Mouse (Mus musculus) MEL (cell line): ENCODE measurements around the gene Syt3. TPM values are rescaled to one million over a fixed set of nuclear protein-coding genes. Genes with fewer than 3 reads are reported as not detected.

Experiments
- DNase-seq: peaks from one replicate; pipeline ENCODE4 v3.0.0; 2011; ENCODE audit warnings: low read depth, low spot score
- H3K27ac ChIP-seq: 2 replicates; pipeline ENCODE4 v1.5.1; 2012; ENCODE audit warnings: low read depth, mild to moderate bottlenecking, control low read depth, low read length, moderate library complexity; ENCODE audit not compliant: control insufficient read depth
- H3K27me3 ChIP-seq, 2 experiments: fragments of 150-350 bp in 1 of 2; sonication (generic) in 1 of 2; 2 replicates each; pipeline ENCODE4 v1.6.1; 2012; ENCODE audit warnings: low read length in 2 of 2, mild to moderate bottlenecking in 2 of 2, improper control_type of control experiment in 1 of 2, moderate library complexity in 1 of 2; ENCODE audit not compliant: insufficient read depth in 2 of 2, control insufficient read depth in 1 of 2
- H3K36me3 ChIP-seq, 2 experiments: 2 replicates each; pipeline ENCODE4 v1.6.1; 2012 to 2014; ENCODE audit warnings: low read length in 2 of 2, improper control_type of control experiment in 1 of 2, inconsistent platforms in 1 of 2, mild to moderate bottlenecking in 1 of 2; ENCODE audit not compliant: insufficient read depth in 2 of 2, control insufficient read depth in 1 of 2
- H3K4me1 ChIP-seq, 2 experiments: fragments of 150-350 bp in 1 of 2; sonication (generic) in 1 of 2; 2 replicates each; pipeline ENCODE4 v1.6.1; 2012; ENCODE audit warnings: low read length in 2 of 2, improper control_type of control experiment in 1 of 2, mild to moderate bottlenecking in 1 of 2; ENCODE audit not compliant: insufficient read depth in 2 of 2, control insufficient read depth in 1 of 2
- H3K4me3 ChIP-seq, 2 experiments: fragments of 150-350 bp in 1 of 2; sonication (generic) in 1 of 2; 2 replicates each; pipeline ENCODE4 v1.5.1; 2012; ENCODE audit warnings: low read depth in 2 of 2, low read length in 2 of 2, mild to moderate bottlenecking in 2 of 2, moderate library complexity in 2 of 2, control low read depth in 1 of 2, improper control_type of control experiment in 1 of 2; ENCODE audit not compliant: control insufficient read depth in 1 of 2, insufficient read depth in 1 of 2
- H3K79me2 ChIP-seq: 2 replicates; pipeline ENCODE4 v1.6.1; 2012; ENCODE audit warnings: mild to moderate bottlenecking, low read length, moderate library complexity; ENCODE audit not compliant: control insufficient read depth, poor library complexity, insufficient read depth
- H3K9ac ChIP-seq: 2 replicates; pipeline ENCODE4 v1.6.1; 2012; ENCODE audit warnings: low read depth, mild to moderate bottlenecking, control low read depth, low read length, moderate library complexity; ENCODE audit not compliant: control insufficient read depth, poor library complexity, severe bottlenecking
- H3K9me3 ChIP-seq: fragments of 150-350 bp; sonication (generic); replicated peaks from 2 replicates; pipeline ENCODE4 v1.6.1; 2012; ENCODE audit warnings: mild to moderate bottlenecking, low read length, improper control_type of control experiment, moderate library complexity; ENCODE audit not compliant: insufficient read depth
- BHLHE40 ChIP-seq: IDR thresholded peaks from 2 replicates; pipeline ENCODE4 v1.6.1; 2012; ENCODE audit warnings: low read depth, mild to moderate bottlenecking, inconsistent platforms, low read length, improper control_type of control experiment, borderline replicate concordance
- CHD2 ChIP-seq: IDR thresholded peaks from 2 replicates; pipeline ENCODE4 v1.6.1; 2011; ENCODE audit warnings: low read length, improper control_type of control experiment
- E2F4 ChIP-seq: IDR thresholded peaks from 2 replicates; pipeline ENCODE4 v1.6.1; 2011; ENCODE audit warnings: low read depth, low read length, improper control_type of control experiment, borderline replicate concordance
- GABPA ChIP-seq: IDR thresholded peaks from 2 replicates; pipeline ENCODE4 v1.6.1; 2012; ENCODE audit warnings: low read depth, mild to moderate bottlenecking, inconsistent platforms, low read length, improper control_type of control experiment, moderate library complexity
- MAFK ChIP-seq: IDR thresholded peaks from 2 replicates; pipeline ENCODE4 v1.6.1; 2011; ENCODE audit warnings: low read depth, mild to moderate bottlenecking, low read length, improper control_type of control experiment, borderline replicate concordance
- MAX ChIP-seq: IDR thresholded peaks from 2 replicates; pipeline ENCODE4 v1.6.1; 2011; ENCODE audit warnings: low read length, improper control_type of control experiment
- MAZ ChIP-seq: IDR thresholded peaks from 2 replicates; pipeline ENCODE4 v1.6.1; 2012; ENCODE audit warnings: low read depth, mild to moderate bottlenecking, inconsistent platforms, low read length, improper control_type of control experiment
- MEF2A ChIP-seq: IDR thresholded peaks from 2 replicates; pipeline ENCODE4 v1.6.1; 2014; ENCODE audit warnings: low read depth, mild to moderate bottlenecking, inconsistent platforms, low read length, improper control_type of control experiment; ENCODE audit not compliant: poor library complexity, insufficient replicate concordance, severe bottlenecking; ENCODE audit errors: extremely low read depth
- MXI1 ChIP-seq: IDR thresholded peaks from 2 replicates; pipeline ENCODE4 v1.6.1; 2011; ENCODE audit warnings: mild to moderate bottlenecking, low read depth, low read length, improper control_type of control experiment
- MYB ChIP-seq: IDR thresholded peaks from 2 replicates; pipeline ENCODE4 v1.6.1; 2011; ENCODE audit warnings: mild to moderate bottlenecking, low read depth, low read length, improper control_type of control experiment
- NRF1 ChIP-seq: IDR thresholded peaks from 2 replicates; pipeline ENCODE4 v1.6.1; 2014; ENCODE audit warnings: low read depth, mild to moderate bottlenecking, inconsistent platforms, low read length, improper control_type of control experiment, moderate library complexity; ENCODE audit not compliant: poor library complexity, insufficient read depth, severe bottlenecking
- POLR2AphosphoS2 ChIP-seq: IDR thresholded peaks from 2 replicates; pipeline ENCODE4 v1.6.1; 2011; ENCODE audit warnings: low read length, improper control_type of control experiment
- RAD21 ChIP-seq: IDR thresholded peaks from 2 replicates; pipeline ENCODE4 v1.6.1; 2011; ENCODE audit warnings: mild to moderate bottlenecking, low read depth, low read length, improper control_type of control experiment
- SIN3A ChIP-seq: IDR thresholded peaks from 2 replicates; pipeline ENCODE4 v1.6.1; 2012; ENCODE audit warnings: low read length, improper control_type of control experiment, inconsistent platforms
- SMC3 ChIP-seq: IDR thresholded peaks from 2 replicates; pipeline ENCODE4 v1.6.1; 2011; ENCODE audit warnings: low read depth, low read length, improper control_type of control experiment
- TAL1 ChIP-seq: IDR thresholded peaks from 2 replicates; pipeline ENCODE4 v1.6.1; 2012; ENCODE audit warnings: mild to moderate bottlenecking, inconsistent platforms, low read length, moderate library complexity, mixed read lengths
- TBP ChIP-seq: IDR thresholded peaks from 2 replicates; pipeline ENCODE4 v1.8.0; 2011; ENCODE audit warnings: low read depth, low read length, improper control_type of control experiment
- USF1 ChIP-seq: IDR thresholded peaks from 2 replicates; pipeline ENCODE4 v1.6.1; 2014; ENCODE audit warnings: low read depth, mild to moderate bottlenecking, inconsistent platforms, low read length, improper control_type of control experiment, moderate library complexity
- ZKSCAN1 ChIP-seq: IDR thresholded peaks from 2 replicates; pipeline ENCODE4 v1.6.1; 2012; ENCODE audit warnings: low read depth, mild to moderate bottlenecking, inconsistent platforms, low read length, improper control_type of control experiment, moderate library complexity
- polyA plus RNA-seq, 2 experiments: library from polyadenylated mRNA; stranded (reverse) in 1 of 2; unstranded in 1 of 2; fragments of >175 nt in 1 of 2; fragments of >200 nt in 1 of 2; gene quantifications; 2 replicates each; pipeline versions ENCODE4 v1.2.1 to v1.2.4; 2012; ENCODE audit warnings: low replicate concordance in 2 of 2, low read depth in 1 of 2; ENCODE audit not compliant: insufficient read length in 2 of 2, insufficient read depth in 1 of 2, missing spikeins in 1 of 2
- total RNA-seq: library from RNA; depleted of rRNA; stranded (reverse); fragments of 300-350 nt; gene quantifications from 2 replicates; pipeline ENCODE4 v1.2.3, GENCODE M21; 2012

The Syt3 gene
- total and polyA plus RNA-seq, 3 experiments, result 0.08 to 0.56 TPM; not detected in 1

GRCm38 (mm10) chr7:44434089-44434488 lies 50.2 kb downstream of the Syt3 start:
- DNase-seq, result no peak
- Histone ChIP-seq H3K4me1 (no peaks in the 10 kb centered on the region), H3K4me3 (no peak overlapping the region)
- TF ChIP-seq RAD21 (no peak), SMC3 (no peak), MEF2A (no peak), ZKSCAN1 (no peak), SIN3A (no peak), E2F4 (no peak), POLR2AphosphoS2 (no peak), TBP (no peak), MYB (no peak), NRF1 (no peak), MXI1 (no peak), GABPA (no peak), MAX (no peak), BHLHE40 (no peak), TAL1 (no peak)
- TF ChIP-seq, all 39 proteins: peak for 0
- H3K9me3 ChIP-seq, result no peaks in the 10 kb centered on the region
- H3K27ac ChIP-seq, result no peak overlapping the region
- no peak overlapping the region for H3K9ac ChIP-seq
- H3K36me3 ChIP-seq, result 0 out of 4 replicates have a peak, but pooled peaks cover 0 to 2% of the 10 kb centered on the region in 2 experiments
- no peaks in the 10 kb centered on the region for H3K27me3 ChIP-seq
- no peaks in the 10 kb centered on the region for H3K79me2 ChIP-seq

GRCm38 (mm10) chr7:44435796-44436195 lies 51.9 kb downstream of the Syt3 start:
- DNase-seq, result no peak
- TF ChIP-seq POLR2AphosphoS2 (no peak), CHD2 (no peak), MAZ (no peak), MAFK (no peak), MEF2A (no peak), TAL1 (no peak), USF1 (no peak)
- no peaks in the 10 kb centered on the region for H3K79me2 ChIP-seq
- H3K36me3 ChIP-seq, result 0 out of 4 replicates have a peak, but pooled peaks cover 0 to 2% of the 10 kb centered on the region in 2 experiments
- no peaks in the 10 kb centered on the region for H3K4me1 ChIP-seq
- no peak overlapping the region for H3K4me3 ChIP-seq
- H3K9me3 ChIP-seq, result no peaks in the 10 kb centered on the region
- H3K9ac ChIP-seq, result no peak overlapping the region
- H3K27me3 ChIP-seq, result no peaks in the 10 kb centered on the region; a peak in 1 of 4 replicates
- H3K27ac ChIP-seq, result no peak overlapping the region
